Mouse (Mus musculus) ZHBTc4 (cell line): ENCODE results near the gene Lrrc8d.
A peak's percentile ranks its signal among the peaks of the same experiment; 100 is the strongest.

Experiments
- DNase-seq: peaks from one replicate; pipeline ENCODE4 v3.0.0-alpha.2; 2011; ENCODE audit warnings: low read depth, low spot score

Gene Lrrc8d

DNA sequence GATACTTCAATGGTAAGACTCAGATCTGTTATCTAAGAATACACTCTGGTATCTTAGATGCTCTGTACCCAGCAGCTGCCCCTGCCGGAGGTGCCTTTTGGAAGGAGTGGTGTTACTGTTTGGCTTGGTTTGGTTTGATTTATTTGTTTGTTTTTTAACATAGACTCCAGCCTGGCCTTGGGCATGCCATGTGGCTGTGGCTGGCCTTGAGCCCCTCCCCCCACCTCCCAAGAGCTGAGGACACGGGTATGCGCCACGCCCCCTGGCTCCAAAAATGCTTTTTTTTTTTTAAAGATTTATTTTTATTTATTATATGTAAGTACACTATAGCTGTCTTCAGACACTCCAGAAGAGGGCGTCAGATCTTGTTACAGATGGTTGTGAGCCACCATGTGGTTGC lies 65.6 kb downstream of the Lrrc8d start:
- no peak for DNase-seq

DNA sequence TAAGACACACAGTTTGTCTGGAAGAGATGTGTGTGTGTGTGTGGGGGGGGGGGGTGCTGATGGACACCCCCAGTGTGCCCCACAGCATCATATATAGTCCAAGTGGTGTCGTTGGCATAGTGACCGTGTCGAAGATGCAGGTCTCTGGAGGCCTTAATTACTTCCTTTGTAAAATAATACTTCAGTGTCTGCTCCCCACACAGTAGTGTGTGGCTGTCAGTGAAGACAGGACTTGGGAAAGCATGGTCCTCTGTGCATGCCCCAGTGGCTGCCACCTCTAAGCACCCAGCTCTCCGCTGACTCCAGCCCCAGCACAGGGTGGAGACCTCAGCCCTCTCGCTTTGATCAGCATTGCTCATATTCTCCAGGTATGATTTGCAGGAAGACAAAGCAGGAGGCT lies 76.6 kb downstream of the Lrrc8d start:
- no peak for DNase-seq

DNA sequence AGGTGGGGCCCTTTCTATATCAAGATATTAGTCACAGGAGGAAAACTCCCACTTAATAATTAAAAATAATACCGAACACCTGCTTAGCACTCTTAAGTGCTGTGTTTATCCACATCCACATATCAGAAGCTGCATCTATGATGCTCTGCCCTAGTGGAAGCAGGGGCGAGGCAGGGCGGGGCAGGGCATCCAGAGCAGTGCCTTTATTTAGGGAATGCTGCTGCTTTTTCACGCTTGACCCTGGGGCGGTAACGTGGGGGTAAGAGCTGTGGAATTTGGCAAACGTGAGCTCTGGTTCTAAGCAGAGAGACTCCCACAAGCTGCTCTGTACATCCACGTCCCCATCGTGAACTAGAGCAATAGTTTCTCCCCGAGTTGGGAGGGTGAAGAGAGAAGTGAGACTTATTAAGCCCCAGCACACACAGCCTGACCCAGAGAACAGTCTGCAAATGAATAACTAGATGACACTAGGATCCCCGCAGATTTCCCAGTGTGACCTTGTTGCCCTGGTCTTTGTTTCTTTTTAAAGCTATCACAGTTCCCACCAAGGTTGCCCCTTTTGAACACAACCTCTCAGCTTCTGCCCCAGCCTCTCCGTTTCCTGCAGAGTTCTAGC lies 77.3 kb downstream of the Lrrc8d start:
- peak; percentile 75 for DNase-seq

DNA sequence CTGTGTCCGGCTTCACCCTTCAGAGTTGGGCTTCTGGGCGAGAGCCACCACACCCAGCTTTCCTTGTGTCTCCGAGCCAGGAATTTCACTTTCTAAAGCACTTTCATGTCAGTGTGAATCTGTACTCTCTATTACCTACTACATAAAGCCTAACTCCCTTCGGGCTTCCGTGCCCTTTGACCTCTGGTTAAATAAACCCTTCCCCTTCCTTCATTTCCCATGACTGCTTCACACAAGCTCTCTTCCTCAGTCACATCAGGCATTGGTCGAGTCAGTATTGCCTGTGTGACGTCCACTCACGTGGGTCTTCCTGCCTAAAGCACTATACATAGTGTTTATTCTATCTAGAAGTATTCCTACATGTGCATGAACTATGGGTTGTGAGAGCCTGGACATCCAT lies 77.9 kb downstream of the Lrrc8d start:
- DNase-seq: peak; percentile 58

- no peak for DNase-seq
These were observed 78.4 kb downstream of the Lrrc8d start for GRCm38 (mm10) chr5:105778189-105778588.

DNA sequence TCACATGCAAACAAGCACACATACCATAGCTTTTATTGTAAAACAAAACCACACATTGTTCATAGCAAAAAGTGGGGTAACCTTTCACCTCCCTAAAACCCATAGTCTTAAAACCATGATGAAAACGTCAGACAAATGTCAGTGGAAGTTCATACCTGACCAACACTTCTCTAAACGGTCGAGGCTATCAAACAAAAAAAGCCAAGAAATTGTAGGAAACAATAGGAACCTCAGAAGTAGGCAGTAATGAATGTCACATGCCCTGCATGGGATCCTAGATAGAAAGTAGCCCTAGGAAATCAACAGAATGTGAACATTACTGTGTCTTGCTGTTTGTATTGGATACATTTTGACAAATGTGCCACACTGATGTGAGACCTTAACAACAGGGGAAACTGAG lies 79.0 kb downstream of the Lrrc8d start:
- no peak for DNase-seq

DNA sequence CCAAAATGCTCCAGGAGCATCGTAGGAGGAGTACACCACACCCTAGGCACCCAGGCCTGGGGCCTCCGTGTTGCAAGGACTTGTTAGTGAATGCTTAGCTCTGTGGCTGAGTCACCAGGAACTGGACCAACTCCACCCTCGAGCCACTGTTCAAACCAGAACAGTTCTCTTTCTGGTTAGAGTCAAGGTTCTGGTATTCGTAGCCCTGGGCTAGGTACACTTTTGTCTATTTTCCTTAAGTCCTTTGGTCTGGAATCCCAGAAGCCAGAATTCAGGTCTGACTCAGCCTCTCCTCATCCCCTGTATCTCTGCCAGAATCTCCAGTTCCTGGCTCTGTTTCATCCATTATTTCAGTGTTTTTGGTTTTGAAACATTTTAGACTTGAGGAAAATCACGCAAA lies 79.6 kb downstream of the Lrrc8d start:
- DNase-seq: peak; percentile 33

GRCm38 (mm10) chr5:105783848-105784247 lies 84.1 kb downstream of the Lrrc8d start:
- no peak for DNase-seq

- DNase-seq: no peak
These were observed 85.0 kb downstream of the Lrrc8d start for GRCm38 (mm10) chr5:105784724-105785123.

DNA sequence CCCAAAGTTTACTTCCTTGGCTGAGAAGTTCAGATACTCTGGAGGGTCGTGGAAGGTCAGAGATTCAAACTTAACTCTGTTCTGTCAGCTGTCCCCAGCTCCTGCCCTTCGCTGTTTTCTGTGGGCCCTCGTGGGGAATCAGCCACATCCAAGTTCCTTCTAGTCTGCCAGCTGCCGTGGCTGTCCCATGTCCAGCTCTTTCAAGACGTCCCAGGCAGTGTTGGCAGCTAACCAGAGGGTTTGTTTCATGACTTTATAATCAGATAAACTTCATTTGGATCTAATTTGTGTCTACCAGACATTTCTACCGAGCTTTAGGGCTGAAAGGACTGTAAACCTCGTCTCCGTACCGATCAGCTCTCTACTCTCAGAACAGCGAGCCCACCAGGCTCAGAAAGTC lies 87.8 kb downstream of the Lrrc8d start:
- DNase-seq: no peak

- DNase-seq: no peak
These were observed 90.0 kb downstream of the Lrrc8d start for GRCm38 (mm10) chr5:105789801-105790200.

- no peak for DNase-seq
These were observed 92.6 kb downstream of the Lrrc8d start for GRCm38 (mm10) chr5:105792331-105792801.

DNA sequence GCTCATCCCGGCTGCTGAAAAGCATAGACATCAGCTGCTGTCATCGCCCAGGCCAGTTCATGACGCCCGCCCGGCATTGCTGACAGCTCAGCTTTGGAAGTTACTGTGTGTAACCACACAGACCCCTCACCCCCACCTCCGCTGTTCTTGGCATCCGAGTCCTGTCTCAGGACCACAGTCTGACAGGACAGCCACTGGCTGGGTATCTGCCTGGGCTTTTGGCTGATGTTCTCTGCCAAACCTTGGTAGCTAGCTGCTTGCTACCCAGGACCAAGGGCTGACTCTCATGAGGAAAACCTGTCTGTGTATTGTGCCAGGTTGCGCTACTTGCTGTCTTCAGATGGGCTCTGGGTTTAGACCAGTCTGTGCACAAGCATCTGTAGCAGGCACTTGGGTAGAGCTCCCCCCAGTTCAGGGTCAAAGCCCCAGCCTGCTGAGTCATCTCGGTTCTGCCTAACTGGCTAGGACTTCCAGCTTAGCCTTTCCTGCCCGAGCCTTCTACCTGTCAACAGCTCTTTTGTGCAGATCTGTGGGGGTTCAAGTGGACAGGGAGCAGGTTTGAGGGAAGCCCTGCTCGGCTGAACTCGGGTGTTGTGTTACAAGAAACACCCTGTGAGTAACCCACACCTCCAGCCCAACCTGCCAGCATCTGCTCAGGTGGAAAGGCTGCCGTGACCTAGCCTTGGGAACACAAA lies 93.2 kb downstream of the Lrrc8d start:
- peak; percentile 43 for DNase-seq

GRCm38 (mm10) chr5:105793548-105793940 lies 93.8 kb downstream of the Lrrc8d start:
- no peak for DNase-seq

GRCm38 (mm10) chr5:105798421-105798820 lies 98.7 kb downstream of the Lrrc8d start:
- DNase-seq: no peak

- DNase-seq: no peak
These were observed 100.3 kb downstream of the Lrrc8d start for GRCm38 (mm10) chr5:105799850-105800635.

GRCm38 (mm10) chr5:105801031-105801529 lies 101.3 kb downstream of the Lrrc8d start:
- DNase-seq: no peak

- DNase-seq: no peak
These were observed 106.2 kb downstream of the Lrrc8d start for GRCm38 (mm10) chr5:105805955-105806354.

- no peak for DNase-seq
These were observed 107.7 kb downstream of the Lrrc8d start for GRCm38 (mm10) chr5:105807461-105807860.

GRCm38 (mm10) chr5:105809056-105809455 lies 109.3 kb downstream of the Lrrc8d start:
- no peak for DNase-seq

- DNase-seq: no peak
These were observed 113.3 kb downstream of the Lrrc8d start for GRCm38 (mm10) chr5:105813036-105813435.

- no peak for DNase-seq
These were observed 114.2 kb downstream of the Lrrc8d start for GRCm38 (mm10) chr5:105813974-105814373.
